Mouse (Mus musculus) ES-Bruce4 (cell line): ENCODE measurements around the gene Spg20.

Source experiments
- CTCF ChIP-seq: IDR thresholded peaks from one replicate; pipeline ENCODE4 v1.8.1; 2011; ENCODE audit warnings: low read depth, low read length
- POLR2A ChIP-seq: IDR thresholded peaks from one replicate; pipeline ENCODE4 v1.8.1; 2011; ENCODE audit warnings: low read length; ENCODE audit not compliant: insufficient read depth

DNA sequence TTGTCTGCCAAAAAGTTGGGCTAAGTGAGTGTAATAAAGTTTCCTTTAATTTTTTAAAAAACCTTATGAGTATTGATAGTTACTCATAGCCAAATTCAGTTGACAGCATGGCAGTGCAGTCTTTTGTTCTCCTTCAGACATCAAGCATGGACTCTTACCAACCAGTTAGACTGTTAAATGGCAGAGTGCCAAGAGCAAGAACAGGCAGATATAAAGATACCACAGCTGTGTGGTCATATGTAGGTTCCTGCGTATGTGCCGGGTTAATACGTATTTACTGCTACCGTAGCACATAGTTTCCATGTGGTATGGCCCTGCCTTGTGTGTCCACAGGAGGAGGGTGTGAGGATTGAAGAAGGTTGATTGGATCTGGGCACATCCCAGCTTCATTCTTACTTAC lies 11.2 kb downstream of the Spg20 start:
- TF ChIP-seq CTCF (no peak), POLR2A (no peak)
